In the genomic region with DNA sequence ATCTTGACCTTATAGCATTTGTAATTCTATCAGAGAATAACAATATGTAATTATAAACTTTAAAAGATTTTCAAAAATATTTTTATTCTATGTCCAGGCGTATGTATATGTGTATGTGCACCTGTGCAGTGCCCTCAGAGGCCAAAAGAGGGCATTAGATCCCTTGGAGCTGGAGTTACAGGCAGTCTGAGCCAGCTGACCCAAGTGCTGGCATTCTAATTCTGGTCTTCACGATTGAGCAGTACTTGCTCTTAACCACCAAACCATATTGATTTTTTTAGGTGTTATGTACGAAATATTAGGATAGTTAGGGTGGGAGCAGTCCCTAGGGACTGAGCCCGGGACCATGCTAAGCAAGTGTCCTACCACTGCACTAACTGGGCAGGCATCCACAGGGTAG, we compare ENCODE assay signal across 8 mouse cellular contexts. TPM values are rescaled to one million over a fixed set of nuclear protein-coding genes. Genes with fewer than 3 reads are reported as not detected.
A peak's percentile ranks its signal among the peaks of the same experiment; 100 is the strongest.
DNase-seq lines count a peak whose midpoint lies in the region; ATAC-seq and TF ChIP-seq lines count a peak whose summit lies in the region.

No protein-coding gene starts in this region.

- intact Hi-C loops in heart, postnatal 25 days (cut with DNase I), result no loop called here
- intact Hi-C loops in gastrocnemius, postnatal 14 days (cut with DNase I; ENCODE audit: low total_unique reads), result no loop called here

- TF ChIP-seq EP300 in heart, postnatal 0 days (IDR thresholded peaks at IDR 0.05; ENCODE audit: low read depth), result no peak
- no peak for TF ChIP-seq EP300 in liver, postnatal 0 days (IDR thresholded peaks at IDR 0.05; ENCODE audit: low read depth)

- no peak for DNase-seq in heart, postnatal 0 days (ENCODE audit: low spot score)
- no peak for DNase-seq in heart, postnatal 25 days (ENCODE audit: low spot score)
- peak; percentile 70 for DNase-seq in ES-CJ7 (ENCODE audit: low read depth, low spot score)
- DNase-seq in forebrain, embryonic 14.5 days (ENCODE audit: low spot score), result peak; percentile 1
- DNase-seq in liver, postnatal 0 days, result no peak
- DNase-seq in embryo, embryonic 11 days, result no peak
- DNase-seq in gastrocnemius, postnatal 14 days, result no peak
- no peak for DNase-seq in left cerebral cortex, adult 11 months (ENCODE audit: low spot score)

- no peak overlapping the region for H3K27ac ChIP-seq in heart, postnatal 0 days (ENCODE audit: low read depth)
- no peak overlapping the region for H3K27ac ChIP-seq in forebrain, embryonic 14.5 days (ENCODE audit: low read depth, low read length)
- no peak overlapping the region for H3K27ac ChIP-seq in liver, postnatal 0 days (ENCODE audit: low read depth)

- H3K4me3 ChIP-seq in heart, postnatal 0 days (ENCODE audit: low read depth, low read length), result no peak overlapping the region
- peak overlapping the region; percentile 50 for H3K4me3 ChIP-seq in forebrain, embryonic 14.5 days (ENCODE audit: low read depth, low read length)
- peak overlapping the region; percentile 60 for H3K4me3 ChIP-seq in liver, postnatal 0 days (ENCODE audit: low read depth, low read length)

- H3K4me2 ChIP-seq in heart, postnatal 0 days (ENCODE audit: low read depth, low read length), result no peak overlapping the region
- H3K4me2 ChIP-seq in forebrain, embryonic 14.5 days (ENCODE audit: low read length), result peak overlapping the region; percentile 83
- peak overlapping the region; percentile 83 for H3K4me2 ChIP-seq in liver, postnatal 0 days (ENCODE audit: low read depth, low read length)

- 77% methylated on average over 4 of the region's 4 CpGs for WGBS in heart, postnatal 0 days
- WGBS in forebrain, embryonic 14.5 days, result 81% methylated on average over 4 of the region's 4 CpGs
- 73% methylated on average over 4 of the region's 4 CpGs for WGBS in liver, postnatal 0 days (ENCODE audit: insufficient replicate concordance)

- H3K9ac ChIP-seq in heart, postnatal 0 days (replicated peaks; ENCODE audit: low read depth, low read length), result no peak overlapping the region
- H3K9ac ChIP-seq in forebrain, embryonic 14.5 days (ENCODE audit: low read length), result no peak overlapping the region
- H3K9ac ChIP-seq in liver, postnatal 0 days (replicated peaks), result no peak overlapping the region

- no peak for ATAC-seq in heart, postnatal 0 days (ENCODE audit: insufficient read depth, low read depth)
- ATAC-seq in forebrain, embryonic 14.5 days, result no peak
- ATAC-seq in liver, postnatal 0 days, result no peak

- H3K27me3 ChIP-seq in heart, postnatal 0 days (ENCODE audit: control insufficient read depth, insufficient read depth, low read length), result no peaks in the 10 kb centered on the region
- no peaks in the 10 kb centered on the region for H3K27me3 ChIP-seq in forebrain, embryonic 14.5 days (replicated peaks; ENCODE audit: control insufficient read depth, insufficient read depth, low read length)
- H3K27me3 ChIP-seq in liver, postnatal 0 days (ENCODE audit: insufficient read depth, low read length), result no peaks in the 10 kb centered on the region

- TF ChIP-seq CTCF in heart, postnatal 0 days (IDR thresholded peaks at IDR 0.05; ENCODE audit: low read depth), result peak; percentile 19; the same call in 1 of the 2 replicates
- peak; percentile 55 for TF ChIP-seq CTCF in liver, postnatal 0 days (IDR thresholded peaks at IDR 0.05; ENCODE audit: low read depth)

- no peaks in the 10 kb centered on the region for H3K9me3 ChIP-seq in heart, postnatal 0 days (replicated peaks; ENCODE audit: control insufficient read depth, low read length)
- H3K9me3 ChIP-seq in forebrain, embryonic 14.5 days (replicated peaks; ENCODE audit: control insufficient read depth, low read length), result no peaks in the 10 kb centered on the region
- H3K9me3 ChIP-seq in liver, postnatal 0 days (ENCODE audit: low read length), result no peaks in the 10 kb centered on the region

- no peaks in the 10 kb centered on the region for H3K36me3 ChIP-seq in heart, postnatal 0 days (replicated peaks; ENCODE audit: control insufficient read depth, insufficient read depth, low read length)
- no peaks in the 10 kb centered on the region for H3K36me3 ChIP-seq in forebrain, embryonic 14.5 days (ENCODE audit: control insufficient read depth, insufficient read depth, low read length)
- no peaks in the 10 kb centered on the region for H3K36me3 ChIP-seq in liver, postnatal 0 days (replicated peaks; ENCODE audit: insufficient read depth, low read length)

- H3K4me1 ChIP-seq in heart, postnatal 0 days (ENCODE audit: control insufficient read depth, insufficient read depth), result peaks cover 11% of the 10 kb centered on the region; the same call in 1 of the 2 replicates
- H3K4me1 ChIP-seq in forebrain, embryonic 14.5 days (ENCODE audit: control insufficient read depth, insufficient read depth, low read length), result peaks cover 8% of the 10 kb centered on the region; the same call in 1 of the 2 replicates
- peaks cover 19% of the 10 kb centered on the region for H3K4me1 ChIP-seq in liver, postnatal 0 days (ENCODE audit: insufficient read depth)

RNA-seq across cellular contexts. Expression of gene Sgf29, which starts 0.6 kb away (rescaled TPM):
- 15.9 and 20.7 TPM in 2 replicates for total RNA-seq in heart, postnatal 0 days (2014; rRNA removed; ENCODE audit: low replicate concordance)
- polyA plus RNA-seq in heart, postnatal 0 days (2015; fragmentation: Nextera tagmentation; extraction: Ambion mirVana), result 21.9 and 25.3 TPM in 2 replicates
- total RNA-seq in heart, postnatal 25 days (2021), result 10 to 100 TPM; 25.9 to 27.2 TPM
- polyA plus RNA-seq in forebrain, embryonic 14.5 days (2014; fragmentation: Nextera tagmentation; extraction: Ambion mirVana), result 61.3 and 66.1 TPM in 2 replicates
- 22.7 and 22.8 TPM in 2 replicates for polyA plus RNA-seq in liver, postnatal 0 days (2015; fragmentation: Nextera tagmentation; extraction: Ambion mirVana)
- total RNA-seq in gastrocnemius, postnatal 14 days (2021), result 10 to 100 TPM; 23.2 to 24.6 TPM

RNA-seq across cellular contexts. Expression of gene Nupr1, which starts 17.8 kb away (rescaled TPM):
- total RNA-seq in heart, postnatal 0 days (2014; rRNA removed; ENCODE audit: low replicate concordance), result 1.3 and 4.1 TPM in 2 replicates
- polyA plus RNA-seq in heart, postnatal 0 days (2015; fragmentation: Nextera tagmentation; extraction: Ambion mirVana), result 8.9 and 13.0 TPM in 2 replicates
- total RNA-seq in heart, postnatal 25 days (2021), result 1 to 10 TPM; 7.7 to 9.4 TPM
- 7.0 and 8.5 TPM in 2 replicates for polyA plus RNA-seq in forebrain, embryonic 14.5 days (2014; fragmentation: Nextera tagmentation; extraction: Ambion mirVana)
- polyA plus RNA-seq in liver, postnatal 0 days (2015; fragmentation: Nextera tagmentation; extraction: Ambion mirVana), result 4.0 and 4.5 TPM in 2 replicates
- total RNA-seq in gastrocnemius, postnatal 14 days (2021), result 10 to 100 TPM; 15.4 to 18.3 TPM

RNA-seq across cellular contexts. Expression of gene Sult1a1, which starts 27.7 kb away (rescaled TPM):
- 64.2 and 78.2 TPM in 2 replicates for total RNA-seq in heart, postnatal 0 days (2014; rRNA removed; ENCODE audit: low replicate concordance)
- polyA plus RNA-seq in heart, postnatal 0 days (2015; fragmentation: Nextera tagmentation; extraction: Ambion mirVana), result 24.8 and 30.4 TPM in 2 replicates
- 10 to 100 TPM; 28.5 to 32.3 TPM for total RNA-seq in heart, postnatal 25 days (2021)
- 3.3 and 5.7 TPM in 2 replicates for polyA plus RNA-seq in forebrain, embryonic 14.5 days (2014; fragmentation: Nextera tagmentation; extraction: Ambion mirVana)
- 221 and 241 TPM in 2 replicates for polyA plus RNA-seq in liver, postnatal 0 days (2015; fragmentation: Nextera tagmentation; extraction: Ambion mirVana)
- total RNA-seq in gastrocnemius, postnatal 14 days (2021), result 10 to 100 TPM; 20.3 to 45.9 TPM

RNA-seq across cellular contexts. Expression of gene Bola2, which starts 46.7 kb away (rescaled TPM):
- total RNA-seq in heart, postnatal 0 days (2014; rRNA removed; ENCODE audit: low replicate concordance), result 29.3 and 36.5 TPM in 2 replicates
- polyA plus RNA-seq in heart, postnatal 0 days (2015; fragmentation: Nextera tagmentation; extraction: Ambion mirVana), result 89.0 and 93.7 TPM in 2 replicates
- total RNA-seq in heart, postnatal 25 days (2021), result 10 to 100 TPM; 43.0 to 49.7 TPM
- polyA plus RNA-seq in forebrain, embryonic 14.5 days (2014; fragmentation: Nextera tagmentation; extraction: Ambion mirVana), result 147 and 164 TPM in 2 replicates
- 86.5 and 93.5 TPM in 2 replicates for polyA plus RNA-seq in liver, postnatal 0 days (2015; fragmentation: Nextera tagmentation; extraction: Ambion mirVana)
- total RNA-seq in gastrocnemius, postnatal 14 days (2021), result 10 to 100 TPM; 40.7 to 41.6 TPM

RNA-seq across cellular contexts. Expression of gene Slx1b, which starts 47.1 kb away (rescaled TPM):
- 6.2 and 12.6 TPM in 2 replicates for total RNA-seq in heart, postnatal 0 days (2014; rRNA removed; ENCODE audit: low replicate concordance)
- 4.9 and 6.3 TPM in 2 replicates for polyA plus RNA-seq in heart, postnatal 0 days (2015; fragmentation: Nextera tagmentation; extraction: Ambion mirVana)
- total RNA-seq in heart, postnatal 25 days (2021), result 1 to 10 TPM; 4.3 to 4.5 TPM
- polyA plus RNA-seq in forebrain, embryonic 14.5 days (2014; fragmentation: Nextera tagmentation; extraction: Ambion mirVana), result 8.8 and 10.1 TPM in 2 replicates
- 2.6 and 3.7 TPM in 2 replicates for polyA plus RNA-seq in liver, postnatal 0 days (2015; fragmentation: Nextera tagmentation; extraction: Ambion mirVana)
- 1 to 10 TPM; 3.7 to 4.6 TPM for total RNA-seq in gastrocnemius, postnatal 14 days (2021)

Comparison
In these comparisons a context has a peak if more than half of its experiments do, and no peak if none do; other contexts are left out.
1. DNase-seq: peak in ES-CJ7 (single experiment) and forebrain, embryonic 14.5 days (single experiment); none in heart, postnatal 0 days (single experiment), heart, postnatal 25 days (single experiment), liver, postnatal 0 days (single experiment), embryo, embryonic 11 days (single experiment), gastrocnemius, postnatal 14 days (single experiment) and left cerebral cortex, adult 11 months (single experiment).